Mouse (Mus musculus): ENCODE results near the gene Wdr60.

GRCm38 (mm10) chr12:116283511-116283910 is 20.7 kb upstream of the Wdr60 start:
- TF ChIP-seq CTCF (IDR thresholded peaks at IDR 0.05; ENCODE audit: insufficient read depth, low read depth, low read length) (no peak), POLR2A (IDR thresholded peaks at IDR 0.05; ENCODE audit: insufficient read depth, low read depth, low read length) (no peak)
